Mouse (Mus musculus): ENCODE measurements at regions not wholly inside any gene's neighbourhood (a gene's known extent, or its start where the extent isn't known, plus 50 kb on each side); places are given as distances from the start of the nearest gene placed in this dataset.

- TF ChIP-seq CTCF (IDR thresholded peaks at IDR 0.05; ENCODE audit: low read depth, low read length) = no peak
- TF ChIP-seq POLR2AphosphoS5 (IDR thresholded peaks at IDR 0.05; ENCODE audit: insufficient replicate concordance, low read depth, low read length) = no peak
- no peak for TF ChIP-seq GATA2 (IDR thresholded peaks at IDR 0.05; ENCODE audit: borderline replicate concordance, low read depth, low read length)
- TF ChIP-seq GATA1 (IDR thresholded peaks at IDR 0.05; ENCODE audit: borderline replicate concordance, low read length) = no peak
Observed at GRCm38 (mm10) chr9:97226074-97226473, 115.1 kb upstream of the Slc25a36 start.

Data from G1E (cell line).